Mouse (Mus musculus) liver, adult 2 months (tissue): ENCODE measurements around the gene Lrrn2.

Experiments used
- CTCF ChIP-seq: fragments of 200-500 bp; IDR thresholded peaks from 2 replicates; pipeline ENCODE4 v1.5.1; 2011; ENCODE audit warnings: low read depth, low read length, control low read depth
- POLR2A ChIP-seq: fragments of 200-500 bp; IDR thresholded peaks from 2 replicates; pipeline ENCODE4 v1.6.1; 2011; ENCODE audit warnings: low read length, control low read depth; ENCODE audit not compliant: insufficient read depth; ENCODE audit errors: extremely low read depth

DNA sequence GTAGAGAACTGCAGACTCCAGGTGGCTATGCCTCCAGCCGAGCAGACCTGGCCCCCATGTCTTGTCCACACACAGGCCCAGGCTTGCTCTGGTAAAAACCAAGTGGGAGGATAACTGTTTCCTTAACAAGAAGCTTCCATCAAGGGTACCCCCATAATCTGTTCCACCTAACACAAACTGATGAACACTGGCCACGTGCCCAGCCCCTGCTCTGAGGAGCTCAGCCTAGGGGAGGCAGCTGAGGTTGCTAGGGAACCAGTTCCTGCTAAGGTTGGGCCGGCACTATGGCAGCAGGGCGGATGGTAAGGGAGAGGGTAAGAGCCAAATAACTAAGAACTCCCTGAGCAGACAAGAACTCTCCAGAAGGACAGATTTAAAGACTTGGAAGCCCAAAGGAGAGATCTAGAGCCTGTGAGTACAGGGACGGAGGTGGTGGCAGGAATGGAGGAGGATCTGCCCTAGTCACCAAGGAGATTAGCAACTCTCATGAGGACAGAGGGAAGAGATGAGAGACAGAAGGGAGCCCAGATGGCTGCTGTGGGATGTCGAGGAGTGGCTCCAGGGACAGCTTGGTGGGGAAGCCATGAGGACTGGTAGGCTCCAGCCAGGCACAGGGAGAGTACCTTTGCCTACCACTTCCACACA is 35.9 kb downstream of the Lrrn2 start:
- no peak for TF ChIP-seq CTCF
- no peak for TF ChIP-seq POLR2A
